Mouse (Mus musculus): ENCODE measurements at regions not wholly inside any gene's neighbourhood (a gene's known extent, or its start where the extent isn't known, plus 50 kb on each side); places are given as distances from the start of the nearest gene placed in this dataset.
A peak's percentile ranks its signal among the peaks of the same experiment; 100 is the strongest.

GRCm38 (mm10) chr7:137715126-137715900 is 277.9 kb downstream of the Glrx3 start:
- peak; percentile 28; the same call in 1 of the 2 replicates for ATAC-seq (ENCODE audit: borderline replicate concordance, extremely low read depth, low FRiP score, low TSS enrichment)
- WGBS = 55% methylated on average over 6 of the region's 6 CpGs

GRCm38 (mm10) chr7:137723361-137724040 is 286.1 kb downstream of the Glrx3 start:
- Histone ChIP-seq H3K4me1 (peaks cover 35% of the 10 kb centered on the region), H3K36me3 (no peaks in the 10 kb centered on the region), H3K27me3 (no peaks in the 10 kb centered on the region), H3K4me2 (no peak overlapping the region), H3K9ac (no peak overlapping the region), H3K4me3 (no peak overlapping the region), H3K9me3 (no peaks in the 10 kb centered on the region), H3K27ac (peak overlapping the region; percentile 74)
- WGBS = 33% methylated on average over 7 of the region's 7 CpGs
- ATAC-seq (ENCODE audit: borderline replicate concordance, extremely low read depth, low FRiP score, low TSS enrichment) = peak; percentile 75

More at GRCm38 (mm10) chr7:137715126-137715900, 277.9 kb downstream of the Glrx3 start:
- Histone ChIP-seq H3K9ac (no peak overlapping the region), H3K36me3 (no peaks in the 10 kb centered on the region), H3K4me3 (no peak overlapping the region), H3K4me1 (peaks cover 31% of the 10 kb centered on the region), H3K4me2 (no peak overlapping the region), H3K27me3 (no peaks in the 10 kb centered on the region), H3K9me3 (no peaks in the 10 kb centered on the region), H3K27ac (peak overlapping the region; percentile 49)

GRCm38 (mm10) chr7:137726031-137726430 is 288.6 kb downstream of the Glrx3 start:
- Histone ChIP-seq H3K4me3 (no peak overlapping the region), H3K4me1 (peaks cover 35% of the 10 kb centered on the region), H3K27me3 (no peaks in the 10 kb centered on the region), H3K9me3 (no peaks in the 10 kb centered on the region), H3K36me3 (no peaks in the 10 kb centered on the region), H3K27ac (peak overlapping the region; percentile 58), H3K9ac (no peak overlapping the region), H3K4me2 (no peak overlapping the region)
- ATAC-seq (ENCODE audit: borderline replicate concordance, extremely low read depth, low FRiP score, low TSS enrichment) = peak; percentile 79
- WGBS = 47% methylated on average over 7 of the region's 7 CpGs

GRCm38 (mm10) chr7:137735873-137736527 is 298.6 kb downstream of the Glrx3 start:
- WGBS = 85% methylated on average over 5 of the region's 5 CpGs
- ATAC-seq (ENCODE audit: borderline replicate concordance, extremely low read depth, low FRiP score, low TSS enrichment) = no peak

GRCm38 (mm10) chr7:137741702-137742101 is 304.3 kb downstream of the Glrx3 start:
- H3K4me2 ChIP-seq = no peak overlapping the region
- H3K9me3 ChIP-seq = no peaks in the 10 kb centered on the region
- H3K27ac ChIP-seq = peak overlapping the region; percentile 81
- no peaks in the 10 kb centered on the region for H3K27me3 ChIP-seq
- H3K36me3 ChIP-seq = no peaks in the 10 kb centered on the region
- H3K9ac ChIP-seq = no peak overlapping the region
- no peak overlapping the region for H3K4me3 ChIP-seq
- ATAC-seq (ENCODE audit: borderline replicate concordance, extremely low read depth, low FRiP score, low TSS enrichment) = peak; percentile 66; the same call in 1 of the 2 replicates
- 28% methylated on average over 3 of the region's 3 CpGs for WGBS
- H3K4me1 ChIP-seq = peaks cover 19% of the 10 kb centered on the region; the same call in 1 of the 2 replicates

More at GRCm38 (mm10) chr7:137735873-137736527, 298.6 kb downstream of the Glrx3 start:
- Histone ChIP-seq H3K9ac (no peak overlapping the region), H3K9me3 (no peaks in the 10 kb centered on the region), H3K4me3 (no peak overlapping the region), H3K4me2 (no peak overlapping the region), H3K4me1 (peaks cover 2% of the 10 kb centered on the region; the same call in 1 of the 2 replicates), H3K27ac (no peak overlapping the region), H3K36me3 (no peaks in the 10 kb centered on the region), H3K27me3 (no peaks in the 10 kb centered on the region)

- peaks cover 19% of the 10 kb centered on the region; the same call in 1 of the 2 replicates for H3K4me1 ChIP-seq
- H3K9ac ChIP-seq = no peak overlapping the region
- no peaks in the 10 kb centered on the region for H3K27me3 ChIP-seq
- no peak overlapping the region for H3K4me3 ChIP-seq
- H3K27ac ChIP-seq = peak overlapping the region; percentile 81
- peak; percentile 77 for ATAC-seq (ENCODE audit: borderline replicate concordance, extremely low read depth, low FRiP score, low TSS enrichment)
- H3K9me3 ChIP-seq = no peaks in the 10 kb centered on the region
- 9% methylated on average over 7 of the region's 7 CpGs for WGBS
- H3K36me3 ChIP-seq = no peaks in the 10 kb centered on the region
- no peak overlapping the region for H3K4me2 ChIP-seq
Measured at GRCm38 (mm10) chr7:137742297-137742751, 304.9 kb downstream of the Glrx3 start.

- H3K4me1 ChIP-seq = peaks cover 19% of the 10 kb centered on the region; the same call in 1 of the 2 replicates
- no peaks in the 10 kb centered on the region for H3K9me3 ChIP-seq
- 60% methylated on average over 1 of the region's 1 CpGs for WGBS
- H3K9ac ChIP-seq = no peak overlapping the region
- H3K27ac ChIP-seq = peak overlapping the region; percentile 9; the same call in 1 of the 2 replicates
- no peaks in the 10 kb centered on the region for H3K36me3 ChIP-seq
- no peak for ATAC-seq (ENCODE audit: borderline replicate concordance, extremely low read depth, low FRiP score, low TSS enrichment)
- H3K4me2 ChIP-seq = no peak overlapping the region
- no peak overlapping the region for H3K4me3 ChIP-seq
- H3K27me3 ChIP-seq = no peaks in the 10 kb centered on the region
Measured at GRCm38 (mm10) chr7:137745575-137745974, 308.2 kb downstream of the Glrx3 start.

GRCm38 (mm10) chr7:137745991-137746390 is 308.6 kb downstream of the Glrx3 start:
- Histone ChIP-seq H3K36me3 (no peaks in the 10 kb centered on the region), H3K9ac (no peak overlapping the region), H3K27ac (peak overlapping the region; percentile 9; the same call in 1 of the 2 replicates), H3K9me3 (no peaks in the 10 kb centered on the region), H3K4me1 (peaks cover 17% of the 10 kb centered on the region; the same call in 1 of the 2 replicates), H3K4me3 (no peak overlapping the region), H3K27me3 (no peaks in the 10 kb centered on the region), H3K4me2 (no peak overlapping the region)
- ATAC-seq (ENCODE audit: borderline replicate concordance, extremely low read depth, low FRiP score, low TSS enrichment) = no peak
- WGBS = 65% methylated on average over 3 of the region's 3 CpGs

GRCm38 (mm10) chr7:137748936-137749335 is 311.5 kb downstream of the Glrx3 start:
- Histone ChIP-seq H3K4me3 (no peak overlapping the region), H3K27me3 (no peaks in the 10 kb centered on the region), H3K9ac (no peak overlapping the region), H3K36me3 (no peaks in the 10 kb centered on the region), H3K4me2 (no peak overlapping the region), H3K27ac (no peak overlapping the region), H3K4me1 (peaks cover 7% of the 10 kb centered on the region; the same call in 1 of the 2 replicates), H3K9me3 (no peaks in the 10 kb centered on the region)
- 52% methylated on average over 7 of the region's 7 CpGs for WGBS
- no peak for ATAC-seq (ENCODE audit: borderline replicate concordance, extremely low read depth, low FRiP score, low TSS enrichment)

GRCm38 (mm10) chr7:137750741-137751140 is 313.3 kb downstream of the Glrx3 start:
- WGBS = 7% methylated on average over 1 of the region's 1 CpGs
- Histone ChIP-seq H3K4me1 (peaks cover 3% of the 10 kb centered on the region; the same call in 1 of the 2 replicates), H3K9me3 (no peaks in the 10 kb centered on the region), H3K27ac (no peak overlapping the region), H3K4me3 (no peak overlapping the region), H3K9ac (no peak overlapping the region), H3K36me3 (no peaks in the 10 kb centered on the region), H3K27me3 (no peaks in the 10 kb centered on the region), H3K4me2 (no peak overlapping the region)
- 0 out of 2 replicates have a peak, but pooled peaks have one; percentile 31 for ATAC-seq (ENCODE audit: borderline replicate concordance, extremely low read depth, low FRiP score, low TSS enrichment)

- ATAC-seq (ENCODE audit: borderline replicate concordance, extremely low read depth, low FRiP score, low TSS enrichment) = no peak
- Histone ChIP-seq H3K27ac (no peak overlapping the region), H3K27me3 (no peaks in the 10 kb centered on the region), H3K36me3 (no peaks in the 10 kb centered on the region), H3K4me1 (no peaks in the 10 kb centered on the region), H3K9me3 (no peaks in the 10 kb centered on the region), H3K9ac (no peak overlapping the region), H3K4me2 (no peak overlapping the region), H3K4me3 (no peak overlapping the region)
- 17% methylated on average over 4 of the region's 4 CpGs for WGBS
Measured at GRCm38 (mm10) chr7:137751151-137751859, 313.9 kb downstream of the Glrx3 start.

Measured in lung, embryonic 15.5 days (tissue).